Mouse (Mus musculus): ENCODE measurements around the gene Pdzrn3.

- TF ChIP-seq CTCF (IDR thresholded peaks at IDR 0.05; ENCODE audit: borderline replicate concordance, insufficient read depth, low read depth, low read length) (no peak), POLR2A (IDR thresholded peaks at IDR 0.05; ENCODE audit: borderline replicate concordance, insufficient read depth, low read length) (no peak)
Measured at GRCm38 (mm10) chr6:101301154-101301553, 76.5 kb downstream of the Pdzrn3 start.
